Comparison of ENCODE assay signal across 9 mouse cellular contexts in the genomic region with DNA sequence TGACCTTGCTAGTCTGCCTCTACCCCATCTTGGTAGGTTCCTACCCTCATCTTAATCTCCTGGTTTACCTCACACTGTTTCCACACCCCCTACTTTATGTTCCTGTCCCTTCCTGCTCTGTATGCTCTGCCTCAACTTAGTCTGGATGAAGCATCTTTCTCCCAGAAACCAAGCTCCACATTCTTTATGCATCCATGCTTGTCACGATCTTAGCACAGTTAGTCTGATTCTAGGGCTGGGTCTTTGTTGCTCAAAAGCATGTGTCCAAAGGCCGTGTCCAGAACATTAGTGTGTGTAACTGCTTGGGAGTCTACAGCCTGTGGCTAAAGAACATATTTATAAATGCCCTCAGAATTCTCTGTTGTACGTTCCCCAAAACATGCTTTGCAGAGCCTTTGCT. TPM values are rescaled to one million over a fixed set of nuclear protein-coding genes. Genes with fewer than 3 reads are reported as not detected.
DNase-seq lines count a peak whose midpoint lies in the region; ATAC-seq and TF ChIP-seq lines count a peak whose summit lies in the region.
"Had no signal": no experiment of that assay in that cellular context is flagged by ENCODE, and none has a peak within 500 bp of the region (broad histone marks: within the 10 kb centered on the region; RNA-seq: fewer than 3 reads in every experiment).

No protein-coding gene starts in this region.

- no peak for TF ChIP-seq CTCF in lung, embryonic 14.5 days (IDR thresholded peaks at IDR 0.05; ENCODE audit: low read depth)
- no peak for TF ChIP-seq CTCF in midbrain, postnatal 0 days (IDR thresholded peaks at IDR 0.05)

- DNase-seq in lung, embryonic 14.5 days: no peak
- DNase-seq in lung, postnatal 4 days: no peak
- DNase-seq in midbrain, postnatal 0 days (ENCODE audit: low spot score): no peak
- no peak for DNase-seq in thymus, postnatal 0 days (ENCODE audit: low spot score)
- no peak for DNase-seq in left cerebral cortex, postnatal 10 days (ENCODE audit: extremely low spot score in 1 of 2, low spot score in 2 of 2)

- intact Hi-C loops in left cerebral cortex, postnatal 10 days (cut with DNase I): no loop called here

- WGBS in lung, embryonic 14.5 days: 48% methylated on average over 3 of the region's 3 CpGs
- WGBS in intestine, embryonic 15.5 days: 71% methylated on average over 3 of the region's 3 CpGs
- 45% methylated on average over 3 of the region's 3 CpGs for WGBS in midbrain, postnatal 0 days

- peaks cover 14% of the 10 kb centered on the region for H3K4me1 ChIP-seq in lung, embryonic 14.5 days (ENCODE audit: insufficient read depth)
- peaks cover 16% of the 10 kb centered on the region; the same call in 1 of the 2 replicates for H3K4me1 ChIP-seq in intestine, embryonic 15.5 days (replicated peaks)
- peaks cover 19% of the 10 kb centered on the region for H3K4me1 ChIP-seq in midbrain, postnatal 0 days (ENCODE audit: insufficient read depth, low read length)

- H3K9me3 ChIP-seq in lung, embryonic 14.5 days (ENCODE audit: low read depth, low read length): no peaks in the 10 kb centered on the region
- no peaks in the 10 kb centered on the region for H3K9me3 ChIP-seq in intestine, embryonic 15.5 days
- H3K9me3 ChIP-seq in midbrain, postnatal 0 days (ENCODE audit: low read length): no peaks in the 10 kb centered on the region

- peaks cover 13% of the 10 kb centered on the region; the same call in 1 of the 2 replicates for H3K36me3 ChIP-seq in lung, embryonic 14.5 days (ENCODE audit: insufficient read depth)
- no peaks in the 10 kb centered on the region for H3K36me3 ChIP-seq in intestine, embryonic 15.5 days
- H3K36me3 ChIP-seq in midbrain, postnatal 0 days (ENCODE audit: insufficient read depth, low read length): no peaks in the 10 kb centered on the region; the same call in 1 of the 2 replicates

- peak overlapping the region; percentile 95 for H3K4me3 ChIP-seq in lung, embryonic 14.5 days (ENCODE audit: low read depth, low read length)
- H3K4me3 ChIP-seq in intestine, embryonic 15.5 days (replicated peaks): no peak overlapping the region
- H3K4me3 ChIP-seq in midbrain, postnatal 0 days (ENCODE audit: low read depth, low read length): peak overlapping the region; percentile 87

- H3K4me2 ChIP-seq in lung, embryonic 14.5 days: peak overlapping the region; percentile 91
- peak overlapping the region; percentile 90; the same call in 1 of the 2 replicates for H3K4me2 ChIP-seq in intestine, embryonic 15.5 days (replicated peaks)
- peak overlapping the region; percentile 87 for H3K4me2 ChIP-seq in midbrain, postnatal 0 days (ENCODE audit: low read depth, low read length, poor library complexity, severe bottlenecking)

- H3K27ac ChIP-seq in lung, embryonic 14.5 days (ENCODE audit: low read depth): 0 out of 2 replicates have a peak overlapping the region, but pooled peaks have one; percentile 20
- H3K27ac ChIP-seq in intestine, embryonic 15.5 days: no peak overlapping the region
- H3K27ac ChIP-seq in midbrain, postnatal 0 days (ENCODE audit: low read depth, low read length): no peak overlapping the region

- ATAC-seq in lung, embryonic 14.5 days (ENCODE audit: insufficient read depth): no peak
- ATAC-seq in erythroblast, adult 5-6 weeks (replicated peaks; ENCODE audit: low FRiP score, poor library complexity, severe bottlenecking): peak; percentile 37
- no peak for ATAC-seq in intestine, embryonic 15.5 days
- no peak for ATAC-seq in midbrain, postnatal 0 days (ENCODE audit: low FRiP score)
- ATAC-seq in activated CD4-positive, CD25-positive, alpha-beta regulatory T cell, adult 4 months: no peak
- ATAC-seq: Patski had no signal

- peak overlapping the region; percentile 91 for H3K9ac ChIP-seq in lung, embryonic 14.5 days
- no peak overlapping the region for H3K9ac ChIP-seq in intestine, embryonic 15.5 days
- H3K9ac ChIP-seq in midbrain, postnatal 0 days (replicated peaks; ENCODE audit: low read length, poor library complexity, severe bottlenecking): peak overlapping the region; percentile 24; the same call in 1 of the 2 replicates

- H3K27me3 ChIP-seq in lung, embryonic 14.5 days (ENCODE audit: insufficient read depth, low read length): no peaks in the 10 kb centered on the region
- no peaks in the 10 kb centered on the region for H3K27me3 ChIP-seq in intestine, embryonic 15.5 days (replicated peaks)
- H3K27me3 ChIP-seq in midbrain, postnatal 0 days (ENCODE audit: insufficient read depth, low read length): no peaks in the 10 kb centered on the region
- H3K27me3 ChIP-seq: Patski had no signal

RNA-seq across cellular contexts. Expression of a gene that starts 1.8 kb away (rescaled TPM):
- polyA plus RNA-seq in lung, embryonic 14.5 days (2014; fragmentation: Nextera tagmentation; extraction: Ambion mirVana): 81.8 and 85.3 TPM in 2 replicates
- total RNA-seq in erythroblast, adult 5-6 weeks (2015; ENCODE audit: low replicate concordance): 72.5 and 89.3 TPM in 2 replicates
- total RNA-seq in erythroblast, adult 5-6 weeks (2017; ENCODE audit: low replicate concordance): 176 and 246 TPM in 2 replicates
- polyA plus RNA-seq in intestine, embryonic 15.5 days (2015; fragmentation: Nextera tagmentation; extraction: Ambion mirVana): 19.8 and 22.5 TPM in 2 replicates
- 168 and 225 TPM in 2 replicates for total RNA-seq in midbrain, postnatal 0 days (2014; rRNA removed)
- 83.4 and 86.2 TPM in 2 replicates for polyA plus RNA-seq in midbrain, postnatal 0 days (2015; fragmentation: Nextera tagmentation; extraction: Ambion mirVana)
- 15.7 and 18.0 TPM in 2 replicates for polyA plus RNA-seq in thymus, postnatal 0 days (2015; fragmentation: Nextera tagmentation; extraction: Ambion mirVana)
- polyA plus RNA-seq in activated CD4-positive, CD25-positive, alpha-beta regulatory T cell, adult 4 months (2017; shearing (Covaris generic)): 10 to 100 TPM; 22.3 to 28.0 TPM
- total RNA-seq in left cerebral cortex, postnatal 10 days (2021): 10 to 100 TPM; 63.0 to 64.0 TPM
